Mouse (Mus musculus): ENCODE measurements around the gene Cct8l1. TPM values are rescaled to one million over a fixed set of nuclear protein-coding genes. Genes with fewer than 3 reads are reported as not detected.

Cct8l1 gene
- polyA plus RNA-seq, 1 experiment from 2014 or later: 0.09 TPM

- Histone ChIP-seq H3K27me3 (replicated peaks; ENCODE audit: control insufficient read depth, insufficient read depth, low read length) (no peaks in the 10 kb centered on the region), H3K4me3 (ENCODE audit: low read depth, low read length) (no peak overlapping the region), H3K9ac (ENCODE audit: low read depth, low read length) (no peak overlapping the region), H3K4me2 (replicated peaks; ENCODE audit: low read depth) (no peak overlapping the region), H3K9me3 (ENCODE audit: control insufficient read depth) (no peaks in the 10 kb centered on the region), H3K27ac (ENCODE audit: low read depth, low read length) (peak overlapping the region; percentile 46; the same call in 1 of the 2 replicates), H3K36me3 (ENCODE audit: control insufficient read depth, insufficient read depth) (no peaks in the 10 kb centered on the region), H3K4me1 (replicated peaks; ENCODE audit: control insufficient read depth, insufficient read depth, low read length) (peaks cover 15% of the 10 kb centered on the region)
- TF ChIP-seq CTCF (IDR thresholded peaks at IDR 0.05; ENCODE audit: low read depth): no peak
- no peak for ATAC-seq
- WGBS: 36% methylated on average over 4 of the region's 4 CpGs
These were observed 11.1 kb downstream of the Cct8l1 start for GRCm38 (mm10) chr5:25526926-25527325.

- H3K9ac ChIP-seq (ENCODE audit: low read depth, low read length): no peak overlapping the region
- no peaks in the 10 kb centered on the region for H3K27me3 ChIP-seq (replicated peaks; ENCODE audit: control insufficient read depth, insufficient read depth, low read length)
- ATAC-seq: no peak
- 87% methylated on average over 1 of the region's 1 CpGs for WGBS
- no peaks in the 10 kb centered on the region for H3K36me3 ChIP-seq (ENCODE audit: control insufficient read depth, insufficient read depth)
- no peak for TF ChIP-seq CTCF (IDR thresholded peaks at IDR 0.05; ENCODE audit: low read depth)
- peaks cover 15% of the 10 kb centered on the region for H3K4me1 ChIP-seq (replicated peaks; ENCODE audit: control insufficient read depth, insufficient read depth, low read length)
- H3K27ac ChIP-seq (ENCODE audit: low read depth, low read length): peak overlapping the region; percentile 21; the same call in 1 of the 2 replicates
- H3K4me2 ChIP-seq (replicated peaks; ENCODE audit: low read depth): no peak overlapping the region
- no peaks in the 10 kb centered on the region for H3K9me3 ChIP-seq (ENCODE audit: control insufficient read depth)
- no peak overlapping the region for H3K4me3 ChIP-seq (ENCODE audit: low read depth, low read length)
These were observed 12.1 kb downstream of the Cct8l1 start for GRCm38 (mm10) chr5:25527971-25528370.

GRCm38 (mm10) chr5:25528851-25529528 lies 13.1 kb downstream of the Cct8l1 start:
- H3K4me3 ChIP-seq (ENCODE audit: low read depth, low read length): peak overlapping the region; percentile 61
- no peaks in the 10 kb centered on the region for H3K27me3 ChIP-seq (replicated peaks; ENCODE audit: control insufficient read depth, insufficient read depth, low read length)
- no peak for ATAC-seq
- no peak for TF ChIP-seq CTCF (IDR thresholded peaks at IDR 0.05; ENCODE audit: low read depth)
- H3K36me3 ChIP-seq (ENCODE audit: control insufficient read depth, insufficient read depth): no peaks in the 10 kb centered on the region
- peak overlapping the region; percentile 83 for H3K4me2 ChIP-seq (replicated peaks; ENCODE audit: low read depth)
- H3K9ac ChIP-seq (ENCODE audit: low read depth, low read length): peak overlapping the region; percentile 58
- no peaks in the 10 kb centered on the region for H3K9me3 ChIP-seq (ENCODE audit: control insufficient read depth)
- WGBS: 9% methylated on average over 22 of the region's 22 CpGs
- peaks cover 15% of the 10 kb centered on the region for H3K4me1 ChIP-seq (replicated peaks; ENCODE audit: control insufficient read depth, insufficient read depth, low read length)
- peak overlapping the region; percentile 97 for H3K27ac ChIP-seq (ENCODE audit: low read depth, low read length)

DNA sequence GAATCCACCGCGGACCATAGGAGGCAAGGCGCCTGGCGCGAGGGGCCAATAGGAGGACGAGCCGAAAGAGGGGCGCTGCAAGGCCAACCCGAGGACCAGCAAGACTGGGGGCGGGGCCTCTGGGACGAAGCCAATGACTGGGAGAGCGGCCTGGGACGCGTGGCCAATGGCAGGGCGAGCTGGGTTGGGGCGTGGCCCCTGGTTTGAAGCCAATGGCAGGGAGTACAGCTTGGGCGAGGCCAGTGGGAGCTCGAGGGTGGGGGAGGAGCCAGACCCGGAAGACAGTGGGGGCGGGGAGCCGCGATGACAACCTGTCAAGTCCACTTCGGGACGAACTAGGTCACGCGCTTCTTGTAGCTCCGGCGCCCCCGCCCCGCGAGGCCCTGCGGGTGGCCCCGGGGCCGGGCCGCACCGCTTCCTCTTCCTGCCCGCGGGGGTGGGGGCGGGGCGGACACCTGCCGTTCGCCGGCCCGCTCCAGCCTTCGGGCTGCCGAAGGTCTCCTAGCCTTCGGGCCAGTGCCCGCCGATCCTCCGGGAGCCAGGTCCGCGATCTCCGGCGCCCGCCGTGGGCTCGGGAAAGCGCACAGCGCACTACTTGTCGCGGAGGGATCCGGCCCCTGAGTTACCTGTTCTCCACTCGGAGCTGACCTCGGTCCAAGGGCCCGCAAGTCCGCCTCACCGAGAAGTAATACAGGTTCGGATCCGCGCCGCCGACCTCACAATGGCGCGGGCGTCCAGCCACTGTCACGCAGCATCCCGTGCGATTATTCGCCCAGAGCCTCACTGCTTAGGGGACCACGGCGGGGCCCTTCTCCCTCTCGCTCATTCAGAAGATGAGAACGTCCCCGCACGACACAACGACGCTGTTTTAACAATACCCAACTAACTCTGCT lies 13.9 kb downstream of the Cct8l1 start:
- peak; percentile 46 for TF ChIP-seq CTCF (IDR thresholded peaks at IDR 0.05; ENCODE audit: low read depth)
- peak overlapping the region; percentile 97 for H3K27ac ChIP-seq (ENCODE audit: low read depth, low read length)
- peaks cover 15% of the 10 kb centered on the region for H3K4me1 ChIP-seq (replicated peaks; ENCODE audit: control insufficient read depth, insufficient read depth, low read length)
- H3K36me3 ChIP-seq (ENCODE audit: control insufficient read depth, insufficient read depth): no peaks in the 10 kb centered on the region
- no peaks in the 10 kb centered on the region for H3K9me3 ChIP-seq (ENCODE audit: control insufficient read depth)
- peak overlapping the region; percentile 61 for H3K4me3 ChIP-seq (ENCODE audit: low read depth, low read length)
- H3K4me2 ChIP-seq (replicated peaks; ENCODE audit: low read depth): peak overlapping the region; percentile 83
- ATAC-seq: peak; percentile 98
- no peaks in the 10 kb centered on the region for H3K27me3 ChIP-seq (replicated peaks; ENCODE audit: control insufficient read depth, insufficient read depth, low read length)
- WGBS: under 1% methylated on average over 85 of the region's 87 CpGs
- H3K9ac ChIP-seq (ENCODE audit: low read depth, low read length): peak overlapping the region; percentile 74

GRCm38 (mm10) chr5:25530629-25531028 lies 14.8 kb downstream of the Cct8l1 start:
- Histone ChIP-seq H3K4me3 (ENCODE audit: low read depth, low read length) (peak overlapping the region; percentile 61), H3K9ac (ENCODE audit: low read depth, low read length) (no peak overlapping the region; the same call in 1 of the 2 replicates), H3K4me1 (replicated peaks; ENCODE audit: control insufficient read depth, insufficient read depth, low read length) (peaks cover 15% of the 10 kb centered on the region), H3K4me2 (replicated peaks; ENCODE audit: low read depth) (peak overlapping the region; percentile 83), H3K9me3 (ENCODE audit: control insufficient read depth) (no peaks in the 10 kb centered on the region), H3K27me3 (replicated peaks; ENCODE audit: control insufficient read depth, insufficient read depth, low read length) (no peaks in the 10 kb centered on the region), H3K27ac (ENCODE audit: low read depth, low read length) (peak overlapping the region; percentile 97; the same call in 1 of the 2 replicates), H3K36me3 (ENCODE audit: control insufficient read depth, insufficient read depth) (no peaks in the 10 kb centered on the region)
- TF ChIP-seq CTCF (IDR thresholded peaks at IDR 0.05; ENCODE audit: low read depth): no peak
- WGBS: 5% methylated on average over 2 of the region's 2 CpGs
- no peak for ATAC-seq
